Mouse (Mus musculus) bone marrow, adult 2 months (tissue): ENCODE data around the gene Nectin4.

Experiments used
- CTCF ChIP-seq: fragments of 200-500 bp; IDR thresholded peaks from 2 replicates; pipeline ENCODE4 v1.5.1; 2011; ENCODE audit warnings: low read length, control low read depth; ENCODE audit not compliant: control insufficient read depth, insufficient read depth
- POLR2A ChIP-seq: fragments of 200-500 bp; IDR thresholded peaks from 2 replicates; pipeline ENCODE4 v1.6.1; 2011; ENCODE audit warnings: low read depth, mild to moderate bottlenecking, control low read depth, low read length, borderline replicate concordance; ENCODE audit not compliant: control insufficient read depth

- no peak for TF ChIP-seq POLR2A
- no peak for TF ChIP-seq CTCF
Measured at GRCm38 (mm10) chr1:171322012-171322411, 47.9 kb upstream of the Nectin4 start.
